Mouse (Mus musculus) neural tube, embryonic 12.5 days (tissue): ENCODE data around the gene Itgb1bp1. TPM values are rescaled to one million over a fixed set of nuclear protein-coding genes. Genes with fewer than 3 reads are reported as not detected.
A peak's percentile ranks its signal among the peaks of the same experiment; 100 is the strongest.

ENCODE experiments used
- ATAC-seq: fragments of 200-750 bp; cut with Nextera tagmentation; 2 replicates; pipeline ENCODE4 v1.8.0; 2017; ENCODE audit warnings: low read depth, mild to moderate bottlenecking, moderate TSS enrichment, moderate library complexity; ENCODE audit not compliant: low FRiP score
- H3K27ac ChIP-seq: fragments of 300-500 bp; sonication (generic); 2 replicates; pipeline ENCODE4 v1.5.1; 2016
- H3K27me3 ChIP-seq: fragments of 300-500 bp; sonication (generic); replicated peaks from 2 replicates; pipeline ENCODE4 v1.6.1; 2016; ENCODE audit warnings: mild to moderate bottlenecking
- H3K36me3 ChIP-seq: fragments of 300-500 bp; sonication (generic); 2 replicates; pipeline ENCODE4 v1.6.1; 2016; ENCODE audit warnings: mild to moderate bottlenecking
- H3K4me1 ChIP-seq: fragments of 300-500 bp; sonication (generic); 2 replicates; pipeline ENCODE4 v1.6.1; 2016
- H3K4me2 ChIP-seq: fragments of 300-500 bp; sonication (generic); replicated peaks from 2 replicates; pipeline ENCODE4 v1.6.1; 2016; ENCODE audit warnings: mild to moderate bottlenecking
- H3K4me3 ChIP-seq: fragments of 300-500 bp; sonication (generic); 2 replicates; pipeline ENCODE4 v1.5.1; 2016
- H3K9ac ChIP-seq: fragments of 300-500 bp; sonication (generic); 2 replicates; pipeline ENCODE4 v1.6.1; 2016; ENCODE audit warnings: mild to moderate bottlenecking
- H3K9me3 ChIP-seq: fragments of 300-500 bp; sonication (generic); 2 replicates; pipeline ENCODE4 v1.6.1; 2016; ENCODE audit warnings: mild to moderate bottlenecking
- WGBS: fragments of 180-500 bp; shearing (Covaris S2); methylation state at CpG from one replicate; pipeline ENCODE4 v1.1.7; 2016; 5-methylcytosine and 5-hydroxymethylcytosine counted together
- polyA plus RNA-seq: library from polyadenylated mRNA; unstranded; fragments of >200 nt; fragmentation: Nextera tagmentation; extraction: Ambion mirVana; gene quantifications from 2 replicates; pipeline ENCODE4 v1.2.1, GENCODE M21; 2016

The Itgb1bp1 gene
- polyA plus RNA-seq, 1 experiment from 2014 or later = 42.6 TPM

DNA sequence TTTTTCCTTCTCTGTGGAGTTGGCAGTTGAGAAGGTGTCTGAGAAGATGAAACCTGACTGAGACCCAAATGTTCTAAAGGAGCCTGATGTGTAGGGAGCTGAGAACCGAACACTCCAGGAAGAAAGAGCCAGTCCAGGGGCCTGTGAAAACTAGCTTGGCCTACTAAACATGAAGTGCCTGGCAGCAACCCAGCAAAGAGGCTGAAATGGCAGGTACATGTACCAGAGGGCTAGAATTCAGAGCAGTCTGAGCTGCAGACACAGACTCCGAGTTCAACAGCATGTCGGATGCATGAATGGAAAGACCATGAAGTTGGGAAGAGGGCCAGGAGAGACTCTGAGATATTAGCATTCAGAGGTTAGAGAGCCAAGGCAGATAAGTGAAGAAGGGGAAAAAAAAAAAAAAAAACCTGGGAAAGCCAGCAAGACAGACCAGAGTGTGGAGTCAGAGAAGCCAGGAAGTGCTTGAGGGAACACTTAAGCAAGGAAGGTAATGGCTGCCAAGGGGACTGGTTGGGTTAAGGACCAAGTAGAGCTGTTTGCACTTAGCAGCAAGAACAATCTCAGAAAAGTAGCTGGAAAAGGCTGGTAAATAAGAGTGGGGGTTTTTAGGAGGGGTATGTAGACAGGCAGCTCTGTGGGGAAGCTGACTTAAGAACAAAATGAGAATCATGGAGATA lies 2.8 kb upstream of the Itgb1bp1 start:
- H3K4me1 ChIP-seq = peaks cover 15% of the 10 kb centered on the region; the same call in 1 of the 2 replicates

DNA sequence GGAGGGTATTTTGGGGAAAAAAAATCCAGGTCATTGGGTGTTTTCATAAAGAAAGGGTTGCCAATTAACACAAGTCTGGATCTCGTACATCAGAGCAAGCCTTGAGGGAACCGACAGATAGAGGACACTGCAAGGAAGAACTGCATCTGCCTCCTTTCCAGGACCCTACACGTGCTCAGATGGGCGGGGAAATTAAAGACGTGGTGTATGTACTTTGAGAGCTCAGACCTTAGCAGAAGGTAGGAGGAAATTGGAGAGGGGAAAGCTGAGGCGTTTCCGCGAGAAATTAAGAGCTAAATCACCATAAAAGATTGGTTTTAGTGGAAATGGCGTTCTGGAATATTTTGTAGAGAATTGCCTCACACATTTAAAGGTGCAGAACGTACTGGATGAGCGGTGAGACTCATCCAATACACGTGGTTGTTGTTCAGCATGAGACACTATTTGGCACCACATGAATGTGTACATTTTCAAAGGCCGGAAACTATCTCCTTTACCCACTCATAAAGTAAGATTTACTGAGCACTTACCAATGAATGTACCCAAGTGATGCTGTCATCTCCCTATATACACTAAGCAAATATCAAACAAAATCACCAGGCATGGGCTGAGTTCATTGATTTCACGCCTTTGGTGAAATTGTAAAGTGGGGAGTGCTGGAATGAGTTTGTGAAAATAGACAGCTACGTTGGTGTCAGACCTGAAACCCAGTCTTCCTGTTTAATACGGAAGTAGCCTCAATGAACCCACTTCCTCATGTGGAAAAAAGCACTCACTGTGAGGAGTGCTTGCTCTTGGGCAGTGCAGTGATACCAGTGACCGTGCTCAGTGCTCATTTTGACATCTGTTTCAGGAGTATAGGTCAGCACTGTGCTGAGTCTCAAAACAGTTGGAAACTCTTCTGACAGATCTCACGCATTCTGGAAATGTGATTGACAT lies 897 bp upstream of the Itgb1bp1 start:
- peak overlapping the region; percentile 70; the same call in 1 of the 2 replicates for H3K27ac ChIP-seq
- H3K4me2 ChIP-seq = peak overlapping the region; percentile 80
- ATAC-seq = peak; percentile 44; the same call in 1 of the 2 replicates
- H3K27me3 ChIP-seq = no peaks in the 10 kb centered on the region
- peak overlapping the region; percentile 78 for H3K4me3 ChIP-seq
- WGBS = 37% methylated on average over 18 of the region's 18 CpGs
- peaks cover 15% of the 10 kb centered on the region; the same call in 1 of the 2 replicates for H3K4me1 ChIP-seq
- H3K36me3 ChIP-seq = peaks cover 18% of the 10 kb centered on the region
- H3K9ac ChIP-seq = peak overlapping the region; percentile 74
- H3K9me3 ChIP-seq = no peaks in the 10 kb centered on the region

More for the DNA sequence above, 2.8 kb upstream of the Itgb1bp1 start:
- WGBS = 96% methylated on average over 3 of the region's 3 CpGs
- ATAC-seq = no peak
- H3K27me3 ChIP-seq = no peaks in the 10 kb centered on the region
- H3K27ac ChIP-seq = no peak overlapping the region
- no peak overlapping the region for H3K4me2 ChIP-seq
- H3K4me3 ChIP-seq = no peak overlapping the region
- no peaks in the 10 kb centered on the region for H3K9me3 ChIP-seq
- H3K9ac ChIP-seq = no peak overlapping the region
- H3K36me3 ChIP-seq = peaks cover 37% of the 10 kb centered on the region

DNA sequence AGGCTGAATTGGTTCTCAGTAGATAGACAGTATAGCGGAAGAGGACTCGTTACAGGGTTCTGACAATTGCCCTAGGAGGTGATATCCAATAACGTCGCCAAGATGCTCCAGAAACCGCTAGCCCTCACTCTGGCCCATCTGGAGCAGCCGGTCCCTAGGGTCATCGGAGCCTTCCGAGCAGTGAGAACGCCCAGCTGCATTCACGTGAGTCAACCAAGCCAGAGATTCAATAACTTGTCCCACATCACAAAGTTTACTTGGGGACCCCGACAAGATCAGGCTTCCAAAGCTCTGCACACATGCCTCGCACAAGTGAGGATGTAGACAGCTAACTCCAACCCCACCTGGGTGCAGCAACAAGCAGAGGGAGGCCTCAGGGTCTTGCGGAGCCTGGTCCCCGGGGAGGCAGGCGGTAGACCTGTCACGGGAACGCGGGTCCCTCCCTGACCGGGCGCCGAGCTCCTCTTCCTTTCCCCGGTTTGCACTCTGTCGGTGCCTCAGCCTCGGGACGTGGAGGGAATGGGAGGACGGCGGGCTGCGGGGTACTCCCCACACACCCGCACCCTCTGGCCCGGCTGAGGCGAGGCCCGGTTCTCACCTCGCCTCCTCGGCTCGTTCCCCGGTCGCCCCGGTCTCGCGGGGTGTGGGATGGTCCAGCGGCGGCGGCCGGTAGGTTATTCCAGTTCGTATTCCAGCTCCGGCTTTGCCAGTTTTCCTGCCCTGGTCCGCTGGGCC lies 409 bp downstream of the Itgb1bp1 start:
- Histone ChIP-seq H3K27ac (peak overlapping the region; percentile 37; the same call in 1 of the 2 replicates), H3K4me1 (peaks cover 15% of the 10 kb centered on the region; the same call in 1 of the 2 replicates), H3K36me3 (peaks cover 8% of the 10 kb centered on the region), H3K9me3 (no peaks in the 10 kb centered on the region), H3K4me2 (peak overlapping the region; percentile 80), H3K4me3 (peak overlapping the region; percentile 78), H3K27me3 (no peaks in the 10 kb centered on the region), H3K9ac (peak overlapping the region; percentile 79)
- WGBS = under 1% methylated on average over 47 of the region's 47 CpGs
- ATAC-seq = peak; percentile 82

DNA sequence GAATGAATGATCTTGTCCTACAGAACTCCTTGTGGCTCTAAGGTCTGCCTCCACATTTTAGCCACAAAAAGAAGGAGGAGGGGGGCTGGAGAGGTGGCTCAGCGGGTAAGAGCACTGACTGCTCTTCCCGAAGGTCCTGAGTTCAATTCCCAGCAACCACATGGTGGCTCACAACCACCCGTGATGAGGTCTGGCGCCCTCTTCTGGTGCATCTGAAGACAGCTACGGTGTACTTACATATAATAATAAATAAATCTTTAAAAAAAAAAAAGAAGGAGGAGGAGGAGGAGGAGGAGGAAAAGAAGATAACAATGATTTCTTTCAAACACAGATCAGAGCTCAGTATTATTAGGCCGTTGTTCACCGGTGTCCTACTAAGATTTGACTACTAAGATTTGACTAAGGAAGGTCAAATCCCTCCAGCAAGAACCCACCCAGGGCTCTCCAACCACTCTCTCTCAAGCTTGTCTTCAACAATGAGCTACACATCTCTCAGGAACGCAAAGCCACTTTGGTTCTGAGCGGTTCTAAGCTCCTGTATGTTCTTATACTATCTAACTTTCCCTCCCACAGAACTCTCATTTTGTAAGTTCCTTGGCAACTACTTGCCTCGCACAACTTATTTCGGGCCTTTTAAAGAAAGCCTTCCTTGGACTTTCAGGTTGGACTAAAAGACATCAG lies 1.2 kb downstream of the Itgb1bp1 start, which contains the start of gene Cpsf3:
Gene Cpsf3 (plus strand): TSS at position 631 of the 681 bp plus-strand sequence.
- Histone ChIP-seq H3K4me1 (peaks cover 15% of the 10 kb centered on the region; the same call in 1 of the 2 replicates), H3K9me3 (no peaks in the 10 kb centered on the region), H3K27ac (peak within 1 kb of the TSS; percentile 70; the same call in 1 of the 2 replicates), H3K9ac (peak within 1 kb of the TSS; percentile 79), H3K4me2 (peak within 1 kb of the TSS; percentile 80), H3K36me3 (0 out of 2 replicates have a peak, but pooled peaks cover under 1% of the 10 kb centered on the region), H3K4me3 (peak within 1 kb of the TSS; percentile 78), H3K27me3 (no peaks in the 10 kb centered on the region)
- 56% methylated on average over 11 of the region's 11 CpGs for WGBS
- no peak for ATAC-seq

DNA sequence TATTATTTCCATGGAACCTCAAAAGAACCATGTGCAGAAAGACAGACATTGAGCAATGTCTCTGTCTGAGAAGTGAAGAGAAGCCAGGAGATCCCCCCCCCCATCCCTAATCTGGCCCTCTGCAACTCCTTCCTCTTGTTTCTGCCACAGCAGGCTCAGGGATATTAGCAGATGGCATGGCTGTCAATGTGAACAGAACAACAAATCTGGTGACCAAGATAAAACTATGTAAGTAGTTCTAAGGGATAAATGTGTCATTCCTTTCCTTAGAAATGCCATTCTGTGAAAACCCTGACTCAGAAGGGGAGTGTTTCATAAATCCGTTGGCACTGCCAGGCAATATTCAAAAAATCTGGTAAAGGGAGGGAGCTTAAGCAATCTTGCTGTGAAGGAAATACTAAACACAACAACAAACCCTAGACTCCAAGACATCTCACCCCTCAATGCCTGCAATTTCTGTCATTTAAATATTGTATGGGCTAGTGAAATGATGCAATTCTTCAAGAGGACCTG lies 8.7 kb downstream of the Itgb1bp1 start:
- Histone ChIP-seq H3K27ac (no peak overlapping the region), H3K4me3 (no peak overlapping the region), H3K36me3 (0 out of 2 replicates have a peak, but pooled peaks cover 7% of the 10 kb centered on the region), H3K9me3 (no peaks in the 10 kb centered on the region), H3K27me3 (no peaks in the 10 kb centered on the region), H3K9ac (no peak overlapping the region), H3K4me2 (no peak overlapping the region), H3K4me1 (no peaks in the 10 kb centered on the region)
- WGBS = 87% methylated on average over 1 of the region's 1 CpGs
- ATAC-seq = no peak

DNA sequence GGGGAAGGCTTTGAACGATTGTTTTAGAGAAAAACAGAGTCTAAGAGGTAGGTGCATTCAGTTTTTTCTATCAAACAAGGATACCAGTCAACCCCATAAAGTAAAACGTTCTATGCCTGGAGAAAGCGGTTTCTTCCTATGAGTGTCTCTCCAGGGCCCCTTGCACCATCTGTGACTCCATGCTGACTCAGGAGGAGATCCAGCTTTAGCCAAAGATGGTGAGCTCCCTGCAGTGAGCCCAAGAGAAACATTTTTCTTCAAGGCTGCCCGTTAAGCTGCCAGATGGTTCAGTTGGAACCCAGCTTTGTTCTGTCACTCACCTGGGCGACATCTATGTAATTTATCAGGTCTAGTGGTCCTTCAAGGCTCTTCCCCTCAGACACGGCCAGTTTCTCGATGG lies 11.6 kb downstream of the Itgb1bp1 start:
- WGBS = 74% methylated on average over 7 of the region's 7 CpGs
- H3K9me3 ChIP-seq = no peaks in the 10 kb centered on the region
- no peaks in the 10 kb centered on the region for H3K4me1 ChIP-seq
- H3K9ac ChIP-seq = no peak overlapping the region
- H3K27me3 ChIP-seq = no peaks in the 10 kb centered on the region
- peaks cover 31% of the 10 kb centered on the region for H3K36me3 ChIP-seq
- no peak overlapping the region for H3K4me2 ChIP-seq
- no peak overlapping the region for H3K27ac ChIP-seq
- H3K4me3 ChIP-seq = no peak overlapping the region
- no peak for ATAC-seq

DNA sequence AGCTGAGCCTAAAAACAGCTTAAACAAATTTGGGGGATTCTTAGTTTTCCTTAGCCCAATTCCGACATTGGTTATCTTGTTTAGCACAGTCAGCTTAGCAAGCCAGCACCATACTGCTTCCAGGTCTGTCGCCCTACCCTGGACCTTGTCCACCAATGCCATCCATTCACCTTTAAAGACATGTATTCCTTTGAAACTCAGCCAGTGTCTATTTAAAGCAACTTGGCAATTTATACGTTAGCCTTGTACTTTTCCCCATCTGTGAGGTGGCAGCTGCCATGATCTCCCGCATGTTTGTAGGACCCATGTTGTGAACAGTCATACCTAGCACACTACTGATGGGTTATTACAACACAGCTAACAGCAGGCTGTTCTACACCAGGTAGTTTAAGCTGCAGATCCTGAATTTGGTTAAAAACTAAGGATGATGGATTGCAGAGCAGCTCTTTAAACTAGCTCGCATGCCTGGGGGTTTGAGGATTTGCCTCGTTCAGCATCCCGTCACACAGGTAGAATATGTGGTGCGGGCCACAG lies 17.9 kb downstream of the Itgb1bp1 start:
- no peak overlapping the region for H3K4me2 ChIP-seq
- no peaks in the 10 kb centered on the region for H3K4me1 ChIP-seq
- WGBS = 93% methylated on average over 8 of the region's 8 CpGs
- H3K27ac ChIP-seq = no peak overlapping the region
- no peak overlapping the region for H3K9ac ChIP-seq
- H3K4me3 ChIP-seq = no peak overlapping the region
- H3K27me3 ChIP-seq = no peaks in the 10 kb centered on the region
- no peak for ATAC-seq
- peaks cover 69% of the 10 kb centered on the region for H3K36me3 ChIP-seq
- no peaks in the 10 kb centered on the region for H3K9me3 ChIP-seq

DNA sequence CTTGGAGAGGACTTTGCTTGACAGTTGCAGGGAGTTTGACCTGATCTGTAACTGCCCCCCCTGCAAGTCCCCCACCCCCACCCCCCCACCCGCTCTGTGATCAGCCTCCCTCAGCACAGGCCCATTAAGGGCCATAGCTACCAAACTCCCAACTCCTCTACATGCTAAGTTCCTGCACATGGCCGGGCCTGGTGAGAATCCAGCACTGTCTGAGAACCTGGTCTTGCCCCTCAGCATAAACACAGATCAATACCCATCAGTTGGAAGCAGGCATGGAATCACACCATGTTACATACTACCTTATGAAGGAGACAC lies 19.3 kb downstream of the Itgb1bp1 start:
- WGBS = 84% methylated on average over 2 of the region's 2 CpGs
- ATAC-seq = peak; percentile 10; the same call in 1 of the 2 replicates
- H3K4me3 ChIP-seq = no peak overlapping the region
- H3K9ac ChIP-seq = no peak overlapping the region
- H3K4me2 ChIP-seq = no peak overlapping the region
- H3K36me3 ChIP-seq = peaks cover 76% of the 10 kb centered on the region
- H3K27me3 ChIP-seq = no peaks in the 10 kb centered on the region
- no peak overlapping the region for H3K27ac ChIP-seq
- no peaks in the 10 kb centered on the region for H3K4me1 ChIP-seq
- H3K9me3 ChIP-seq = no peaks in the 10 kb centered on the region

DNA sequence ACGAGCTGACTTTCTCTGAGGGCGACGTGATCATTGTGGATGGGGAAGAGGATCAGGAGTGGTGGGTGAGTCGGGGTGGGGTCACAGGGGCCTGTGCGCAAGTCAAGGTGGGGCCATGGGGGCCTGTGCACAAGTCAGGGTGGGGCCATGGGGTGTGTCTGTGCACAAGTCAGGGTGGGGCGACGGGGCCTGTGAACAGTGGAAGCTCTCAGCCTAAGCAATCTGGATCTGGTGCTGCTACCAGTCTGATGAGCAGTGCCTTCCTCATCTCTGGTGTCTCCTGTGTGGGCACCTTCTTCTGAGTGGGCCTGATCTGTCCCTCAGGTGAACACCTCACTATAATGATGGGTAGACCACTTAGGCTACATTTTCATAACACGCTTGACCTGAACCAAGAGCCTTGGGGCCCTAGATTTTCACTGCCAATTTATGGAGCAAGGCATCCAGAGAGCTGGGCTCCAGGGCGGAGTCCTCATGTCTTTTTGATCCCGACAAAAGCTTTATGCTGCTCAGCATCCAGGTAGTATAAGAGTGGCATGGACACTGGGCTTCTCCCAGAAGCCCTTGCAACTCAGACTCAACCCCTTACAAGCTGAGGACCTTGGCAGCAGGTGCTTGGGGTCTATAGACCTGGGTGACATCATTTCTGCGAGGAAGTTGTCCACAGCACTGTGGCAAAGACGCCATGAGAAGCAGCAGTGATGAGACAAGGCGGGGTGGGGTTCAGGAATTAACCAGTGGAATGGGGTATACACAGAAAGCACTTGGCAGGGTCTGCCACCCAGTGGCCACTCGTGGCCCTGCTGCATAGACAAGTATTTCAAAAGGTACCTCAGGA lies 19.9 kb downstream of the Itgb1bp1 start:
- Histone ChIP-seq H3K4me3 (no peak overlapping the region), H3K36me3 (peaks cover 75% of the 10 kb centered on the region), H3K27ac (no peak overlapping the region), H3K4me1 (no peaks in the 10 kb centered on the region), H3K9me3 (no peaks in the 10 kb centered on the region), H3K9ac (no peak overlapping the region), H3K27me3 (no peaks in the 10 kb centered on the region), H3K4me2 (no peak overlapping the region)
- peak; percentile 84 for ATAC-seq
- 81% methylated on average over 14 of the region's 14 CpGs for WGBS

DNA sequence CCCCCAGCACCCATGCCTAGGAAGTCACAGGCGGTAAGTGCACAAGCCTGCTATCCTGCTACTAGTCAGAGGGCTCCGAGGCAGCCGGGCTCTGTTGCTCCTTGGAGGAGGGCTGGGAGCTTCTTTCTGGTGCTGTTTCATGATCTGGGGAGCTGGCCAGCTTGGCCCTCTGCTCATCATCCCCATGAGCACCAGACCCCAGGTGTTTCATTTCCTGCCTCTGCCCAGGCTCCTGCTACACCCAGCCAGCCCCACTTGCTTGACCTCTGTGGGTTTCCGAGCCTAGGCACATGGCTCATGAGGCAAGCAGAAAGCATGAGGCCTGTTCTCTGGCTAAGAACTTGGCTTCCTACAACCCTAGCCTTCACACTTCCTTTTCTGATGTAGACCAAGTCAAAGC lies 20.6 kb downstream of the Itgb1bp1 start:
- Histone ChIP-seq H3K9me3 (no peaks in the 10 kb centered on the region), H3K9ac (no peak overlapping the region), H3K4me1 (no peaks in the 10 kb centered on the region), H3K4me2 (no peak overlapping the region), H3K27ac (no peak overlapping the region), H3K36me3 (peaks cover 72% of the 10 kb centered on the region), H3K4me3 (no peak overlapping the region), H3K27me3 (no peaks in the 10 kb centered on the region)
- 90% methylated on average over 4 of the region's 4 CpGs for WGBS
- ATAC-seq = no peak
